Mouse (Mus musculus) forebrain, embryonic 11.5 days (tissue): ENCODE results near the gene Lime1. TPM values are rescaled to one million over a fixed set of nuclear protein-coding genes. Genes with fewer than 3 reads are reported as not detected.

ENCODE experiments used
- ATAC-seq: fragments of 200-750 bp; cut with Nextera tagmentation; replicated peaks from 2 replicates; pipeline ENCODE4 v1.8.0; 2017; ENCODE audit warnings: moderate TSS enrichment; ENCODE audit not compliant: low FRiP score
- DNase-seq: peaks from one replicate; pipeline ENCODE4 v3.0.0-alpha.2; 2017; ENCODE audit warnings: low spot score
- H3K27ac ChIP-seq: fragments of 300-500 bp; sonication (generic); 2 replicates; pipeline ENCODE4 v1.5.1; 2014; ENCODE audit warnings: low read depth, low read length
- H3K27me3 ChIP-seq: fragments of 300-500 bp; sonication (generic); 2 replicates; pipeline ENCODE4 v1.6.1; 2014; ENCODE audit warnings: mild to moderate bottlenecking, low read length, mixed read lengths; ENCODE audit not compliant: control insufficient read depth, insufficient read depth
- H3K36me3 ChIP-seq: fragments of 300-500 bp; sonication (generic); 2 replicates; pipeline ENCODE4 v1.6.1; 2014; ENCODE audit warnings: mild to moderate bottlenecking, low read length, moderate library complexity, mixed read lengths; ENCODE audit not compliant: control insufficient read depth, insufficient read depth
- H3K4me1 ChIP-seq: fragments of 300-500 bp; sonication (generic); replicated peaks from 2 replicates; pipeline ENCODE4 v1.6.1; 2014; ENCODE audit warnings: low read length, mixed read lengths; ENCODE audit not compliant: control insufficient read depth, insufficient read depth
- H3K4me2 ChIP-seq: fragments of 300-500 bp; sonication (generic); 2 replicates; pipeline ENCODE4 v1.6.1; 2014; ENCODE audit warnings: low read depth, mild to moderate bottlenecking, low read length, moderate library complexity, mixed read lengths; ENCODE audit not compliant: severe bottlenecking
- H3K4me3 ChIP-seq: fragments of 300-500 bp; sonication (generic); 2 replicates; pipeline ENCODE4 v1.5.1; 2014; ENCODE audit warnings: low read depth, low read length
- H3K9ac ChIP-seq: fragments of 300-500 bp; sonication (generic); 2 replicates; pipeline ENCODE4 v1.6.1; 2014; ENCODE audit warnings: low read length
- H3K9me3 ChIP-seq: fragments of 300-500 bp; sonication (generic); 2 replicates; pipeline ENCODE4 v1.6.1; 2016; ENCODE audit warnings: low read length, mixed read lengths; ENCODE audit not compliant: control insufficient read depth
- WGBS: fragments of 180-500 bp; shearing (Covaris S2); extraction: QIAGEN DNeasy Blood & Tissue Kit; methylation state at CpG from one replicate; pipeline ENCODE4 v1.1.7; 2014; 5-methylcytosine and 5-hydroxymethylcytosine counted together
- polyA plus RNA-seq: library from polyadenylated mRNA; unstranded; fragments of >200 nt; fragmentation: Nextera tagmentation; extraction: Ambion mirVana; gene quantifications from 2 replicates; pipeline ENCODE4 v1.2.1, GENCODE M21; 2014

Gene Lime1
- polyA plus RNA-seq, 1 experiment from 2014 or later: 32.7 TPM

- Histone ChIP-seq H3K36me3 (no peaks in the 10 kb centered on the region; the same call in 1 of the 2 replicates), H3K4me3 (no peak overlapping the region), H3K9me3 (no peaks in the 10 kb centered on the region), H3K4me2 (no peak overlapping the region), H3K27me3 (no peaks in the 10 kb centered on the region), H3K4me1 (no peaks in the 10 kb centered on the region), H3K9ac (no peak overlapping the region), H3K27ac (no peak overlapping the region)
- DNase-seq: peak; percentile 89
- ATAC-seq: no peak
- WGBS: 41% methylated on average over 4 of the region's 4 CpGs
Measured at GRCm38 (mm10) chr2:181392600-181393213, 12.8 kb downstream of the Lime1 start.

- H3K4me3 ChIP-seq: no peak overlapping the region
- H3K27ac ChIP-seq: no peak overlapping the region
- 95% methylated on average over 3 of the region's 3 CpGs for WGBS
- ATAC-seq: no peak
- H3K4me1 ChIP-seq: no peaks in the 10 kb centered on the region
- no peaks in the 10 kb centered on the region for H3K9me3 ChIP-seq
- H3K36me3 ChIP-seq: no peaks in the 10 kb centered on the region; the same call in 1 of the 2 replicates
- no peak overlapping the region for H3K4me2 ChIP-seq
- H3K27me3 ChIP-seq: no peaks in the 10 kb centered on the region
- DNase-seq: no peak
- no peak overlapping the region for H3K9ac ChIP-seq
Measured at GRCm38 (mm10) chr2:181394086-181394485, 14.2 kb downstream of the Lime1 start.

GRCm38 (mm10) chr2:181397207-181397761 lies 17.4 kb downstream of the Lime1 start:
- no peak for DNase-seq
- 84% methylated on average over 5 of the region's 5 CpGs for WGBS

GRCm38 (mm10) chr2:181401497-181401896 lies 21.6 kb downstream of the Lime1 start:
- H3K27ac ChIP-seq: no peak overlapping the region
- 50% methylated on average over 1 of the region's 1 CpGs for WGBS
- H3K9me3 ChIP-seq: no peaks in the 10 kb centered on the region
- H3K27me3 ChIP-seq: no peaks in the 10 kb centered on the region
- no peak overlapping the region for H3K4me2 ChIP-seq
- no peak for DNase-seq
- no peaks in the 10 kb centered on the region for H3K4me1 ChIP-seq
- H3K36me3 ChIP-seq: no peaks in the 10 kb centered on the region
- no peak overlapping the region for H3K4me3 ChIP-seq
- H3K9ac ChIP-seq: no peak overlapping the region
- no peak for ATAC-seq

More at GRCm38 (mm10) chr2:181397207-181397761, 17.4 kb downstream of the Lime1 start:
- H3K4me2 ChIP-seq: no peak overlapping the region
- no peaks in the 10 kb centered on the region for H3K9me3 ChIP-seq
- no peak for ATAC-seq
- no peak overlapping the region for H3K9ac ChIP-seq
- no peak overlapping the region for H3K4me3 ChIP-seq
- no peaks in the 10 kb centered on the region for H3K4me1 ChIP-seq
- H3K36me3 ChIP-seq: no peaks in the 10 kb centered on the region; the same call in 1 of the 2 replicates
- H3K27ac ChIP-seq: no peak overlapping the region
- H3K27me3 ChIP-seq: no peaks in the 10 kb centered on the region

- Histone ChIP-seq H3K9ac (no peak overlapping the region), H3K9me3 (no peaks in the 10 kb centered on the region), H3K27ac (no peak overlapping the region), H3K27me3 (no peaks in the 10 kb centered on the region), H3K4me3 (no peak overlapping the region), H3K4me1 (no peaks in the 10 kb centered on the region), H3K4me2 (no peak overlapping the region), H3K36me3 (no peaks in the 10 kb centered on the region)
- ATAC-seq (no peak), DNase-seq (no peak)
- WGBS: 96% methylated on average over 3 of the region's 3 CpGs
Measured at GRCm38 (mm10) chr2:181403722-181404121, 23.8 kb downstream of the Lime1 start.

DNA sequence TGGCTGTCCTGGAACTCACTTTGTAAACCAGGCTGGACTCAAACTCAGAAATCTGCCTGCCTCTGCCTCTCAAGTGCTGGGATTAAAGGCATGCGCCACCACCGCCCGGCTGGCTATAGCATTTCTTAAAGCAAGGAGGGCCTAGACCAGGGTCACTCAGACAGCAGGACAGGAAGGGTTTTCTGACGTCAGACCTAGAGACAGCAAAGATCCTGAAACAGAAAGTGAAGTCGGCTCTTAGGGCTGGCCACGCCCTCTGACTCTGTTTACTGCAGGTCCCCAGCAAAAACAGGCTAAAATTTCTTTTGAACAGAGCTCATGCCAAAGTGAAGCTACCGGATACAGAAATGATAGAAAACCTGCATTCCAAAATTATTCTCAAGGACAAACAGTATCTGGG lies 29.8 kb downstream of the Lime1 start:
- ATAC-seq (no peak), DNase-seq (no peak)
- H3K27ac ChIP-seq: no peak overlapping the region
- no peaks in the 10 kb centered on the region for H3K9me3 ChIP-seq
- H3K4me2 ChIP-seq: no peak overlapping the region
- H3K4me3 ChIP-seq: no peak overlapping the region
- WGBS: 84% methylated on average over 7 of the region's 7 CpGs
- no peaks in the 10 kb centered on the region for H3K4me1 ChIP-seq
- H3K36me3 ChIP-seq: no peaks in the 10 kb centered on the region
- H3K9ac ChIP-seq: no peak overlapping the region
- no peaks in the 10 kb centered on the region for H3K27me3 ChIP-seq

DNA sequence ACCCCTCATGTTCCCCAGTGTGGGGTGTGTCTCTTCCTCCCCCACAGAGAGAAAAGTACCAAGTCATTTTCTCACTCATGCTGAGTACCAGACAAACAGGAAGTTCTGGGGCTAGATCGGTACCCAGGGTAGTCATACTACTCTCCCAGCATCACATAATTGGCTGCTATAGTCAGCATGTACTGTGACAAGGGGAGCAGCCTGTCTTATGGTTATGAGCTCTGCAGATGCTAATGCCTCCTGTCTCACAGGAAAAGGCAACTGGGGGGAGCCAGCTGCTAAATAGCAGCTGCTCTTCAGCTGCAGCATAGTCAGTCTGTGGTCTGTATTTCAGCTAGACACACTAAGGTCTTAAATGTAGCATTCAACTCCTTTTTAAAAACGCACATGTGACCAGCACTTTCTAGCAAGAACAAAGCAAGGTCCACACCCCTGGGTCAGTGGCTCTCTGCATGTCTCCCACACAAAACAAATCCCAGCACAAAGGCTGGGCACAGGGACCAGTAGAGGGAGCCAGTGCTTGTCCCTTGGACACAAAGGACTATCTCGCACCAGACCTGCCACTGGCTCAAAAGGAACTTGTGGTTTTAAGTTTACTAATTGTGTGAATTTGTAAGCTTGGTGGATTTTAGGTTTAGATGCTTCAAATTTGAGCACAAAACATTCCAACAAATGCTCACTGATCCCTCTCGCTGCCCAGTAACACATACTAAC lies 31.0 kb downstream of the Lime1 start:
- peak; percentile 77 for DNase-seq
- WGBS: 37% methylated on average over 4 of the region's 4 CpGs
- Histone ChIP-seq H3K36me3 (no peaks in the 10 kb centered on the region), H3K27ac (peak overlapping the region; percentile 38), H3K4me2 (no peak overlapping the region), H3K9ac (no peak overlapping the region), H3K4me3 (no peak overlapping the region), H3K4me1 (no peaks in the 10 kb centered on the region), H3K9me3 (no peaks in the 10 kb centered on the region), H3K27me3 (no peaks in the 10 kb centered on the region)
- ATAC-seq: peak; percentile 82

- DNase-seq (no peak), ATAC-seq (no peak)
- Histone ChIP-seq H3K27me3 (no peaks in the 10 kb centered on the region), H3K9ac (no peak overlapping the region), H3K9me3 (no peaks in the 10 kb centered on the region), H3K4me2 (no peak overlapping the region), H3K36me3 (no peaks in the 10 kb centered on the region), H3K4me3 (no peak overlapping the region), H3K27ac (no peak overlapping the region), H3K4me1 (no peaks in the 10 kb centered on the region)
- 63% methylated on average over 2 of the region's 2 CpGs for WGBS
Measured at GRCm38 (mm10) chr2:181413141-181413540, 33.3 kb downstream of the Lime1 start.
